Mouse (Mus musculus) T-cell, adult 2 months (primary cell): ENCODE results near the gene H13.

Source experiments
- DNase-seq: peaks from one replicate; pipeline ENCODE4 v3.0.0; 2022; ENCODE audit warnings: low spot score

The H13 gene

DNA sequence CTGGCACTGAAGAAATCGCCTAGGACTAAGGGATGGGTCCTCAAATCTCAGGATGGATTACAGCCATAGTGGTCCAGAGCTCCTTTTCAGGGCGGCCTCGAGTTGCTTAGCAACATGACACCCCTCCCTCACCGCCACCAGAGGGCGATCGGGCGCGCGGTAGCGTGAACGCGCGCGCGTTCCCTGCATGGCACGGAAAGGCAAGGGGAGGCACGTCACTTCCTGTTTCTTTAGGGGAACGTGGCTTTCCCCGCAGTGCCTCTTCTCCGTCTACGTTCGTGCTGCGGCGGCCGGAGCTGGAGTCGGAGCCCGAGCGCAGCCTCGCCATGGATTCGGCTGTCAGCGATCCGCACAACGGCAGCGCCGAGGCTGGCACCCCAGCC lies at the start of gene H13:
Gene H13 (plus strand): TSS at position 206 of the 383 bp plus-strand sequence.
- DNase-seq, result peak; percentile 95

DNA sequence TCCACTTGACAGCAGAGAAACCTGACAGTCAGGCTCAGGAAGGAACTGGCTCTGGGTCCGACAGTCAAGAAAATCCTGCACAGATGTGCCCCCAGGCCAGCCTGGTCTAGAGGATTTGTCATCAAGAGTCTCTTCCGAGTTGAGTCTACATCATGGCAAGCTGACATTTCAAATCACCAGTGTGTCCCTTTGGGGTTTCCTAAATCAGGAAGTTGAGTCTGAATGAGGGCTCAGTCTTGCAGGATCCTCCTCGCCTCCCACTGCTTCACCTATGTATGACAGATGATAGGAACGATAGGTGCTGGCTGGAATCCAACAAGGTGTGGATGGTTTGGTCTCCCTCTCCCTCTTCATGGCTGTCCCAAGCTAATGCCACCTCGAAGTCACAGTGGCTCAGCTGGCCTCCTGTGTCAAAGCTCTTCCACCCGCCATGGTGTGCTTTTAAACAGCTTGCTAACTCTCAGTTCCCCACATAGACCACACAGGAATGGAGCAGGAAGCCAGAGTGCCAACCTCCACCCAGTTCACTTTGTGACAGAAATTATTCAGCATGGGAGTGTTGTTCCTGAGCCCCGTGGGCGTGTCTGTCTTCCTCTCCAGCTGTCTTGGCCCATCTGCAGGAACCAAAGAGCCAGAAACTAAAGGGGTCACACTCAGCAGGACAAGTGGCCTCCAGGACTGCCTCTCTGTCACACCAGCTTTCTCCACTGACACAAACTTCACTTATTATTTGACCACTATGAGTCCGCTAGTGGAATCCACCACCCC lies 48.7 kb upstream of the H13 start:
- no peak for DNase-seq

DNA sequence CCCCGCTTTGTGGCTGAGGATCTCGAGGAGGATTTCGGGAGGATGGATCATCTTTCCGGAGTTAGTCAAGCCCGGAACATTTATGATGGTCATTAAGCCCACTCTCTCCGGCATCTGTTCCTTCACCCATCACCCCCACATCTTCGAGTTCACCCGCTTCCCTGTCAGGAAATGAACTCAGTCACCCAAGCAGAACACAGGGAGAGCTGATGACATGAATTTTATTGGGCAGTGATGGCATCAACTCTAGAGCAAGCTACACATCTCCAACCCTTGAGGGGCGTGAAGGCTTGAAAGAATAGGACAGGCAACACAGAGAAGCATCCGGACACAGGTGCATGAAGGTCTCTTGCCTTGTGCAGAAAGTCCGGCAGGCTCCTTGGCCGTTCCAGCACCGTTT lies 47.1 kb upstream of the H13 start:
- DNase-seq, result no peak

DNA sequence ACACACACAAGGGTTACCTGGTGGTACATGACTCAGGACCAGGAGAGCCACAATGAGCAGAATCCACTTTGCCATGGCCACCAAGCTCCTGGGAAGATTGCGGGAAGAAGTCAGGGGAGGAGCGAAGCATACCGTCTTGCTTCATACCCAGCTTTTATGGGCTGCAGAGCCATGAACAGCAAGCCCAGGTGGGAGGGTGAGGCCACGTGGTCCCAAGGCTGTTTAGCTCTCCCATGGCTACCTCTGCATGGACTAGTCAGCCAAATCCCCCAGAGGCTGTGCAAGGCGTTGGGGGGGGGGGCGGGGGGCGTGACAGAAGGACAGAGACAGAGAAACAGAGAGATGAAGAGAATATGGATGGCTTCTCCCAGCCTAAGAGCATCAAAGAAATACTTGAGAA lies 46.3 kb upstream of the H13 start, which contains the start of gene Defb25:
Gene Defb25 (minus strand): TSS at position 101 of the 400 bp plus-strand sequence.
- DNase-seq, result no peak

DNA sequence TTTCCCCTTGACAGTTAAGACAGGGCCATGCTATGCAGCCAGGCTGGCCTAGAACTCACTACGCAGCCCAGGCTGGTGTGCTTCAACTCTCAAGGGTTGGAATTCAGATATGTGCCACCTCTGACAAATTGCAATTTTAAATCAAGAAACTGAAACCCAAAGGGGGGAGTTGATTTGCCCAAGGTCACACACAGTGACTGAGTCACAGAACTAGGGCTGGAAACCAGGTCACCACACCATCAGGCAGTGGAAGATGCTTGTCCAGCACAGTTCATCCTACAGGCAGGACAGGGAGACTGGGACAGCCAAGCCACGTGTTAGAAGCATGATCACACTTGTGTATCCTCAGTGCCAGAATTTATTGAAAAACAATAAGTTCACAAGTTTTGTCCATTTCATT lies 44.7 kb upstream of the H13 start:
- DNase-seq, result no peak

DNA sequence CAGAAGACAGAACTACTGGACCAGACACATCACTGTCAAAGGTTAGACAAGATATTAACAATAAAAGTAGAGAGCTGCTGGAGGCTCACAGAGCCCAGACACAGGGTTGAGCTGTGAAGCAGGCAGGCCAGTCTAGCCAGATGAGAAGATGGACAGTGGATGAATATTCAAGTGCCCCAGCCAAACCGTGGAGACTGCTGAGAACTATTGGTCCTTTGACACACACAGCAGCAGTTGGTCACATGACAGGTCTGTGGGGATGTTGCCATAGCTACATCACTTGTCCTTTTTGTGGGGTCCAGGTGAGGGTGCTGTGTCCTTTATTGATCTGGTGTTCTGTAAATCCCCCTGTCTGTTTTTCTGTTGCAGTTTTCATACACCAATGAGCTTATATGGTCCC lies 44.0 kb upstream of the H13 start:
- DNase-seq, result no peak

DNA sequence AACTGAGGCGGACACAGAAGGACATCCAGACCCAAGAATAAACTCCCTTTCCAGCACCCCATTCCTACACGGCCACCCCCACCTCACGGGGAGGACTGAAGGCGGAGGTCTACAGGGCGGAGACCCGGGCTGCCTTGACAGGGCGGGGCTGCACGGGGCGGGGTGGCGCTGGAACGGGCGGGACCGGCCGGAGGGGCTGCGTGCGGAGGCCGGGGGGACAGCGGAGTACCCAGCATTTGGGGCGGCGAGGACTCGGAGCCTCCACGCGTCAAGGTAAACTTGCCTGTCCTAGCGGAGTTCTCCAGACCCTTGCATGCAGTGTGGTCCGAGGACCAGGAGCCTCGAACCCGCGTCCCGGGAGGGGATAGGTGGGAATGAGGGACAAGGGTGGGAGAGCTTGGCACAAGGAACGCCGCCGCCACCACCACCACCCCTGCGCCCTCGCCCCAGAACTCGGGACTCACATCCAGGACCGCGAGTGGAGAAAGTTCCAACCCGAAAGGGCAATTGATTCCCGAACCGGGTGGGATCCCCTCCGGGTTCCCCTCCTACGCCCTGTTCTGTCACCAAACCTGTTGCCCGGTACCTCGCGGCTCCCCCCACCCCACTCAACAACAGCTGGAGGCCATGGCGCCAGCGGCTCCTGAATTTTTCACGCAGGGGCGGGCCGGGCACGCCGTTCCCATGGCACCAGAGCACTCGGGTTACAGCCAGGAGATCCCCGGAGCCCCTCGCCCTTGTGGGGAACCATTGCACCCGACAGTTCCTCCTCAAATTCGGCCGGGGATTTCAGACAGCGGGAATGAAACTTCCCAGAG lies 42.3 kb upstream of the H13 start, which contains the start of gene Rem1:
Gene Rem1 (plus strand): TSS at position 178 of the 818 bp plus-strand sequence.
- DNase-seq, result no peak

DNA sequence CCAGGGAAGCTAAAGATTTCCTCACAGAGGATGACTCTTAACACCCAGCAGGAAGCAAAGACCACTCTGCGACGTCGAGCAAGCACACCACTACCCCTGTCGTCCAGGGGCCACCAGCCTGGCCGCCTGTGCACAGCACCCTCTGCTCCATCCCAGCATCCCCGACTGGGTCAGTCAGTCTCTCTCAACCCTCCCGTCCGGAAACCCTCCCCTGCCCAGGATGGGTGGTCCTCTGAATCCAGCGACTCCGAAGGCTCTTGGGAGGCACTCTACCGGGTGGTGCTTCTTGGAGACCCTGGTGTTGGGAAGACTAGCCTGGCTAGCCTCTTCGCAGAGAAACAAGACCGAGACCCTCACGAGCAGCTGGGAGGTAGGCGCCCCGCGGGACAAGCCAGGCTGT lies 41.2 kb upstream of the H13 start:
- no peak for DNase-seq

DNA sequence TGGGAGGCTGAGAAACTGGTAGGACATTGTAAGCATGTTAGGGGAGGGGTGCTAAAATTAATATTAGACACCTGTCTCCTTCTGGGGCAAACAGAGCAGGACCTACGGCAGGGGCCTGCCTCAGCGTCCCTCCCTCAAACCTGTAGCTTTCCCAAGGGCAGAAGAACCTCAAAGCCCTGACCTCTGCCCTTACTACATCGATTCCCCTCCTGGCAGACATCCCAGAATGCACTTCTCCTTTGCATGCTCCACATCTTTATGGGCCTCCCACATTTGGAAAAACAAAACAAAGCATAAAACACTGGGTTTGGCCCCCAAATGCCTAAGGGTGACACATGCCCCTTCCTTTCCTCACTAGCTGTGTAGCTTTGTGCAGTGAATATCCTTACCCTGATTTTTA lies 40.0 kb upstream of the H13 start:
- DNase-seq, result no peak

DNA sequence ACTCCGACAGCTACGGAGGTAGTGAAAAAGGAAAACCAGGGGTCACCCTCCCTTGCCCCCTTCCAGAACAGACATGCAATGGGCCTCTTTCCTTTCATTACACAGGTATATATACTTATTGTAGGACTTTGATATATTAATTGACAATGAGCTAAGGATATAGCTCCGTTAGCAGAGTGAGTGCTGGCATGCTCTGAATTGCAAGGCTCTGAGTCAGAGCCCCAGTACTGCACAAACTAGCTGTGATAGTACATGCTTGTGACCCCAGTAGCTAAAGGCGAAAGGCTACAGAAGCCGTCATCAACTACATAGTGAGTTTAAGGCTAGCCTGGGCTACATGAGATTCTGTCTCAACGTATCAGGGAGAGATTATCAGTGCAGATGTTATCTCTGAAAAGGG lies 39.4 kb upstream of the H13 start:
- DNase-seq, result no peak

DNA sequence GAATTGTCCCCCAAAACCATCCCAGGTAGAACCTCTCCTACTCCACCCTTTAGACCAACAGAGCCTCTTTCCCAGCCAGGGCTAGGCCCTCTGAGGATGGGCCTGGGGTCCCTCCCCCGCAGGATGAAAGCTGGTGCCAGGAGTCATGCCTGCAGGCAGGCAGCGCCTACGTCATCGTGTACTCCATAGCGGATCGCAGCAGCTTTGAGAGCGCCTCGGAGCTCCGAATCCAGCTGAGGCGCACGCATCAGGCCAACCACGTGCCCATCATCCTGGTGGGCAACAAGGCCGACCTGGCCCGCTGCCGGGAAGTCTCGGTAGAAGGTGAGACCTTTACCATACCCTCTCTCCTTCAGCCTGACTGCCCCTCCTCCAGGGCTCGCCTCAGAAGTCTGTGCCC lies 35.9 kb upstream of the H13 start:
- no peak for DNase-seq

DNA sequence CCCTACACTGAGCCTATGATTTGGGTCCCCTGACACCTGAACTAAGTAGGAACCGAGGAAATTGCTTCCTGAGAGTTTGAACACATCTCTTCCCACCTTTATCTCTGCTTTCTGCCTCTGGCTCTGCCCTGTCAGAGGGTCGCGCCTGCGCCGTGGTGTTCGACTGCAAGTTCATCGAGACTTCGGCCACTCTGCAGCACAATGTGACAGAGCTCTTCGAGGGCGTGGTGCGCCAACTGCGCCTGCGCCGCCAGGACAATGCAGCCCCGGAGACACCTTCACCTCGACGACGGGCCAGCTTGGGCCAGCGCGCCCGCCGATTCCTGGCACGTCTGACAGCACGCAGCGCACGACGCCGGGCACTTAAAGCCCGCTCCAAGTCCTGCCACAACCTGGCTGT lies 35.0 kb upstream of the H13 start:
- DNase-seq, result no peak

DNA sequence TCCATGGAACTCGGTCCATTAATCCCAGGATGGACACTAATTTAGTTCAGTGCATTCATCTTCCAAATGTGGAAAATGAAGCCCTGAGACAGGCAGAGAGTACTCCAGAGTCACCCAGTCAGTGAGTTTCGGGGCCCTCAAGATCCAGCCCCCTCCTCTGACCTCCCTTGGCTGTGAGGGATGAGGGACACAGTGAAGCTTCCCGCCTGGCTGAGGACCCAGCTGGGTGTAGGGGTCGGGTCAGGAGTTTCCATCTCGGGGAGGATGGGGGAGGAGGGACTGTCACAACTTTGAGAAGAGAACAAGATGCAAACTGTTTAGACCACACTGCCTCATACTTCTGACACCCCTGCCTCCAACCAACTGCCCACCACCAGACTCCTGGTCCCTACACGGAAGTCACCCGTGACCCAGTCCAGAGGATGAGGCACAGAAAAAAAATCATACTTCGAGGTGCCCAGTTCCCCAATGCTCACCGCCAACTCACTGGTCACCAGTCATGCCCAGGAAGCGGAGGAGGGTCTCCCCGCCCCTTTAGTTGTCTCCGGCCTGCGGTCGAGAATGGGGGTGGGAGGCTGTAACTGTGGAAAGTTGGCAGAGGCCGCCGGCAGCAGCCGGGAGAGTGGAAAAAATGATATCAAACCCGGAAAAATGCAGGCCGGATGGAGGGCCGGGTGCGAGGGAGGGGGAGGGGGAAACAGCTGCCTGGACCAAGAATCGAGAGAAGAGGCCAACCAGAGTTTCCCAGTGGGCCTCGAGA lies 32.8 kb upstream of the H13 start:
- DNase-seq, result no peak

DNA sequence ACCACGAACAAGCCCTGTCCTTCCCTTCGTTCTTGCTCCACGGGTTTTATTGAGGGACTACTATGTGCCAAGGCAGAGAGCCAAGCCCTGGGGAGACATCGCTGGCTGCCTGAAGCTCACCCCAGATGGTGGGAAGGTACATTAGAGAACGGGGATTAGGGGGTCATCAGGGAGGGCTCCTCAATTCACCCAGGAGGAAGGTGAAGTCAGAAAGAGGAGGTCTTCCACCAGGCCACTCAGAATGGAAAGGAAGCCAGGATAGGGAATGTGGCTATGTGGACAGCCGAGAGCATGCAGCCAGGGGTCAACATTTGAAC lies 32.3 kb upstream of the H13 start:
- DNase-seq, result no peak

DNA sequence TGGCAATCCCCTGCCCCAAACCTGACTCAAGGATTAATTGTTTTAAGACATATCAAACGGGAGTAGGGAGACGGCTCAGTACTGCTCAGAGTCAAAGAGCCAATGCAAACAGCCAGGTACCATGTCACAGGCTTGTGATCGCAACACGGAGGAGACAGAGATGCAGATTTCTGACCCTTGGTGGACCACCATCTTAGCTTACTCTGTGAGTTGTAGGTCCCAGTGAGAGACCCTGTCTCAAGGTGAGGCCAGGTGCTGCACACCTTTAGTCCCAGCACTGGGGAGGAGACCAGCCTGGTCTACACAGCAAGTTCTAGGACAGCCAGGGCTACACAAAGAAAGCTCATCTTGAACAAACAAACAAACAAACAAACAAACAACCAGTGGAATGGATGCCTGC lies 31.9 kb upstream of the H13 start:
- no peak for DNase-seq

DNA sequence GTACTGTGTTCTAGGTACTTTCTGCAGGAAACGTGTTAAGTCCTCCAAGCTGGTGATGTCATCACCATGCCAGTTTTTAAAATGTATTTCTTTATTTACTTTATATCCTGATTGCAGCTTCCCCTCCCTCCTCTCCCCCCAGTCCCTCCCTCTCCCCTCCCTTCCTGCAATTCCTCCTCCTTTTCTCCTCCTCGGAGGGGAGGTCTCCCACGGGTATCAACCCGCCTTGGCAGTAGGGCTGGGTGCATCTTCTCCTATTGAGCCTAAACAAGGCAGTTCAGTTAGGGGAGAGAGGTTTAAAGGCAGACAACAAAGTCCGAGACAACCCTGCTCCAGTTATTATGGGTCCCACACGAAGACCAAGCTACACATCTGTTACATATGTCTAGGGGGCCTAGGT lies 30.4 kb upstream of the H13 start:
- DNase-seq, result no peak

DNA sequence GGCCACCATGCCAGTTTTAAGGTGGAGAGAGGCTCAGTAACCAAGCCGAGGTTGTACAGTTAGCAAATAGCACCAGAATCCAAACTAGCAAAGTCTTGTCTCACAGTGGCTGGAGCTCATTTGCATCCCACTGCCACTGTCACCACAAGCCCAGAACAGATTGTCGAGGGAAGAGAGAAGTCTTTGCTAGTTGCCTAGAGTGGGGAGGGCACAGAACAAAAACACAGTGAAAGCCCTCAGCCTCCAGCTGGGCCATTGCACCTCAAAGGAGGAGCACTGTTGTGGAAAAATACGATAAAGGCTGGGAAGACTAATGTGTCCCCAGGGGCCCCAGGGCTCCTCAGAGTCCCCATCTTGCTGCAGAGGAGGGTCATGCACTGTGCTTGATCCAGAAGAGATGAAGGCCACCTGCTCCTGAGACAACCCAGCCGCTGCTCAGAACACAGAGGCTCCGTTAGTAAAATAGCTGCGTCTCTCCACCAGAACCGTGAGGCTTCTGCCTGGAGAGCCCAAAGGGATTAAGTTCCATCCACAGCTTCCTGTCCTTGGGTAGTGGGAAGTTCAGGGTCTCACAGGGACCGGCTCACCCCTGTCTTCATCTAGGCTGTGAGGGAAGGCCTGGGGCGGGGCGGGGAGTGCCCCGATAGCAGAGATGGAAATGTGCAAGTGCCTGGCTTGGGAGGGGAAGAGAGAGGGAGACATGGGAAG lies 29.7 kb upstream of the H13 start:
- DNase-seq, result no peak

DNA sequence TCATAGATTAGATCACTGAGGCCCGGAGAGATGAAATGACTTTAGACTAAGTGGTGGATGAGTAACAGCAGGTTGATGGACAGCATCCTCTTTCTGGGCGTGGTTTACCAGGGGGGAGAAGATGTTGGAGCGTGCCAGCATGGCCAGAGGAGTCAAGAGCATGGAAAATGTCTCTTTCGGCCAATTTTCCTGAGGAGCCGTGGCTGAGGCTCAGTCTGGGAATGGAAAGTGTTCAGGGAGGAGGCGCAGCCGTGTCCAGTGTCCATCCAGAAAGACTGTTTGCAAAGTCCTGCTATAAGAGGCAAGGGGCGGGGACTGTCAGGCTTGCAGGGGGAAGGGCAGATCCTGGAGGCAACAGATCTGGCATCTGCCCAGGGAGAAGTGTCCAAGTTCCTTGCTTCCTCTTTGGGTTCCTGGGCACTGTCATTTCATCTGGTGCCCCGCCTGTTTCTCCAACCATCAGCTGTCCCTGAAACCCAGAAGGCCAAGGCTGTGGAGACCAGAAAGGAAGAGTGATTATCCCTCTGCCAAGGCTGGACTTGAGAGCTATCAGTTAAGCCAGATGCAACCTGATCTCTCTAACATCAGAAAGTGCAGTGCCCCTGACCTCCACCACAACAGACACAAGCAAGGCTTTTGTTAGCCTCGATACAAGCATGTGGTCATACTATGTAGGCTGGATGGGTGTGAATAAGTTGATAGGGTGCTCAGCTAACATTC lies 16.2 kb upstream of the H13 start:
- DNase-seq, result no peak

DNA sequence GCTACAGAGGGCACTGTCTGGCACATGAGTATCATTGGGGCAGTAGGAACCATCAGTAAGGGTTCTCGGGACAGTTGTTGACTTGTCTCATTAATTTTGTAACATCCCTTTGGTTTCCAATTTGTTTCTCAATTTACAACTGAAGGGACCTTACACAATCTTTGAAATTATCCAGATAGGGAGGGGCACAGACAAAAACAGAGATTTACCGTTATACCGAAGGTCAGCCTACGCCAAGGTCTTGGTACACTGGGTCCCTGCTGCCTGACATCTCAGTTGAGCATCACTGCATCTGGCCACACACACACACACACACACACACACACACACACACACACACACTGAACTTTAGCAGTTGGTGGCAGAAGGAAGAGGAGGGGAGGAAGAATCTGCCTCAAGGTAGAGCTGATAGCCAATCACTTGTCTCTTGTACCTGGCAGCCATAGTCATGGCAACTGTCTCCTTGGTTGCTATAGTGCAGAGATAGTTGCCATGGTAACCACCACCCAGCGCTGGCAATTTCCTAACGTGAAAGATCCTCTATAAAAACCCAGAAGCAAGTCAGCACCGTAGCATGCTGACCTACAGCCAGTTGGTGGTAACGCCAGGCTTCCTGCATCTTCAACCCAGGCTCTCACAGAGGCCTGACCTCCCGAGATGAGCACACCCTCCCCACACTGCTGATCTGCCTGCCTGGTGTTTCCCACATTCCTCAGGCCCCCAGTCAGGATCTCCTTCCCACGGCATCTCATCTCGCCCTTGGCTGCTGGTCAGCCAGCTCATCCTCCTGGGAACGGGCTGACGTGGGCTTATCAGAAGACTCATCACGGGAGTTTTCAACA lies 15.2 kb upstream of the H13 start:
- no peak for DNase-seq

DNA sequence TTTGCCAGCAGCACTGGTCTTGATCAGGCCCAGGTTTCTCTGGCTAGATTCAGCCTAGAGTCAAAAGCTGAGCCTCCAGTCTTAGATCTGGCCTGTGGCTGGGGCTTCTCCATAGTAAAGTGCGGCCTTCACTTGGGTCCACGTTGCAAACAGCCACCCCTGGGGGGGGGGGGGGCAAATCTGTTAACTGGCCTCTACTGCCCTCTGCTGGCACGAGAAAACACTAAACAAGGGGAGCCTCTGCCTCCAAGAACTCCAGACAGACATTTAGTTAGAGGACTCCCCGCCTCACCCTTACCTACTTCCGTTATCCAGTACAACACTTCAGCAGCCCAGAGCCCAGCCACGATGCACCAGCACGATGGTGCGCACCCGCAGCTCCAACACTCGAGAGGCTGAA lies 11.9 kb upstream of the H13 start:
- no peak for DNase-seq

DNA sequence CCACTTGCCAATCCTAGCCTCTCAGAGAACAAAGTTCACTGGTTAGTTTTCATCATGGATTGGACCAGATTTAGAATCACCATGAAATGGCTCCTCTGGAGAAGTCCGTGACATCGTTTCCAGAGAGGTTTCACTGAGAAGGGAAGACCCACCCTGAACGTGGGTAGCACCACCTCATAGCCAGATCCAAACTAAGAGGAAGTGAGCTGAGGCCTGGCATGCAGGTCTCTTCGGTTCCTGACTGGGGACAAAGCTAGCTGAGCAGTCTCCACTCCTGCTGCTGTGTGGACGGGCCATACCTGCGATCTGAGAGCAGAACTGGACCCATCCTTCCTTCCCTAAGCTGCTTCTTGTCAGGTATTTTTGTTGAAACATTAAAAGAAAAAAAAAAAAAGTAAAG lies 8.1 kb upstream of the H13 start:
- no peak for DNase-seq
